Mouse (Mus musculus) liver, postnatal 0 days (tissue): ENCODE data around the gene Olfr231. TPM values are rescaled to one million over a fixed set of nuclear protein-coding genes. Genes with fewer than 3 reads are reported as not detected.

Experiments
- ATAC-seq: fragments of 200-750 bp; cut with Nextera tagmentation; 2 replicates; pipeline ENCODE4 v1.8.0; 2017; ENCODE audit warnings: mild to moderate bottlenecking, moderate library complexity
- DNase-seq: peaks from one replicate; pipeline ENCODE4 v3.0.0-alpha.2; 2016
- H3K27ac ChIP-seq: fragments of 300-500 bp; sonication (generic); 2 replicates; pipeline ENCODE4 v1.5.1; 2014; ENCODE audit warnings: antibody characterized with exemption, moderate library complexity, mild to moderate bottlenecking, low read depth
- H3K27me3 ChIP-seq: fragments of 300-500 bp; sonication (generic); 2 replicates; pipeline ENCODE4 v1.6.1; 2014; ENCODE audit warnings: low read length, control low read depth, mixed read lengths; ENCODE audit not compliant: insufficient read depth
- H3K36me3 ChIP-seq: fragments of 300-500 bp; sonication (generic); replicated peaks from 2 replicates; pipeline ENCODE4 v1.6.1; 2014; ENCODE audit warnings: mild to moderate bottlenecking, control low read depth, low read length, moderate library complexity, mixed read lengths; ENCODE audit not compliant: insufficient read depth
- H3K4me1 ChIP-seq: fragments of 300-500 bp; sonication (generic); 2 replicates; pipeline ENCODE4 v1.6.1; 2014; ENCODE audit warnings: antibody characterized with exemption, mild to moderate bottlenecking, control low read depth; ENCODE audit not compliant: insufficient read depth
- H3K4me2 ChIP-seq: fragments of 300-500 bp; sonication (generic); 2 replicates; pipeline ENCODE4 v1.6.1; 2014; ENCODE audit warnings: low read depth, mild to moderate bottlenecking, low read length, moderate library complexity, mixed read lengths
- H3K4me3 ChIP-seq: fragments of 300-500 bp; sonication (generic); 2 replicates; pipeline ENCODE4 v1.5.1; 2014; ENCODE audit warnings: low read depth, low read length
- H3K9ac ChIP-seq: fragments of 300-500 bp; sonication (generic); replicated peaks from 2 replicates; pipeline ENCODE4 v1.6.1; 2014; ENCODE audit warnings: mild to moderate bottlenecking, moderate library complexity
- H3K9me3 ChIP-seq: fragments of 300-500 bp; sonication (generic); 2 replicates; pipeline ENCODE4 v1.6.1; 2016; ENCODE audit warnings: mild to moderate bottlenecking, control low read depth, low read length, mixed read lengths
- CTCF ChIP-seq: sonication (generic); IDR thresholded peaks from 2 replicates; pipeline ENCODE4 v1.5.1; 2016; ENCODE audit warnings: antibody characterized with exemption, low read depth
- EP300 ChIP-seq: IDR thresholded peaks from 2 replicates; pipeline ENCODE4 v1.6.1; 2016; ENCODE audit warnings: antibody characterized with exemption, low read depth, mild to moderate bottlenecking
- WGBS: fragments of 180-500 bp; shearing (Covaris S2); extraction: QIAGEN DNeasy Blood & Tissue Kit; methylation state at CpG from one replicate; pipeline ENCODE4 v1.1.7; 2014; ENCODE audit not compliant: insufficient replicate concordance; 5-methylcytosine and 5-hydroxymethylcytosine counted together
- polyA plus RNA-seq: library from polyadenylated mRNA; unstranded; fragments of >200 nt; fragmentation: Nextera tagmentation; extraction: Ambion mirVana; gene quantifications from 2 replicates; pipeline ENCODE4 v1.2.1, GENCODE M21; 2015

Olfr231 gene
- polyA plus RNA-seq, 1 experiment from 2014 or later, result not detected

DNA sequence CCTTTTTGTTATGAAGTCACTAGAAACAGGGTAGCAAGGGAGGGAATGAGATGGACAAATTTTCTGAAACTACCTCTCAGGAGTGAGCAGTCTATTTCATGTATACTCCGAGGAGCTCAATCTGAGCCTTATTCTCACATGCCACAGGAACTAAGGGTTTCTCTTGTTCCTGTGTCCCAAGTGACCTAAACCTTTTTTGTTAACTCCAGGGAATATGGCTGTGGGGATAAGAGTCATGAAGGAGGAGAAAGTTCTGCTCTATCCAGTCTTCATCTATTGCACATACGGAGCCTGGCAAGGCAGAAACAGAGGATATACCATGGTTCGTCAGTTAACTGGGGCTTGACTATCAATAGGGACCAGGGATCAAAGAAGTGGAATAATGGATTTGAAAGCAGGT is 54.7 kb downstream of the Olfr231 start, which contains the start of gene Olfr430:
Olfr430 (plus strand) TSS at position 301 of the 400 bp plus-strand sequence.
- Histone ChIP-seq H3K9ac (no peak within 1 kb of the TSS), H3K27me3 (no peaks in the 10 kb centered on the region), H3K4me3 (no peak within 1 kb of the TSS), H3K4me1 (no peaks in the 10 kb centered on the region), H3K4me2 (no peak within 1 kb of the TSS), H3K27ac (no peak within 1 kb of the TSS), H3K9me3 (no peaks in the 10 kb centered on the region), H3K36me3 (no peaks in the 10 kb centered on the region)
- no peak for DNase-seq
- WGBS, result 72% methylated on average over 3 of the region's 3 CpGs
- TF ChIP-seq EP300 (no peak), CTCF (no peak)
- ATAC-seq, result no peak

Other genes starting within 250 kb of the Olfr231 start
- gene Ifi211, start 208.1 kb downstream of the Olfr231 start, polyA plus RNA-seq, result 3.7 and 4.6 TPM in 2 replicates
- gene Mndal, start 178.7 kb downstream of the Olfr231 start, polyA plus RNA-seq, result 11.6 and 13.2 TPM in 2 replicates
- gene Ifi203, start 178.5 kb downstream of the Olfr231 start, polyA plus RNA-seq, result 6.6 and 8.4 TPM in 2 replicates
- not detected in 2 replicates for gene Ifi202b, start 138.4 kb downstream of the Olfr231 start, polyA plus RNA-seq
- gene Ifi205, start 89.4 kb downstream of the Olfr231 start, polyA plus RNA-seq, result 2.0 and 2.5 TPM in 2 replicates
- gene Olfr433, start 80.5 kb downstream of the Olfr231 start, polyA plus RNA-seq, result 0.08 and 0.11 TPM in 2 replicates
- gene Olfr432, start 72.0 kb downstream of the Olfr231 start, polyA plus RNA-seq, result not detected in 2 replicates
- not detected in 2 replicates for gene Olfr430, start 54.6 kb downstream of the Olfr231 start, polyA plus RNA-seq
- gene Olfr429, start 36.8 kb downstream of the Olfr231 start, polyA plus RNA-seq, result not detected in 2 replicates
- not detected in 2 replicates for gene Olfr427, start 24.3 kb downstream of the Olfr231 start, polyA plus RNA-seq
- gene Olfr424, start 10.4 kb upstream of the Olfr231 start, polyA plus RNA-seq, result not detected in 2 replicates
- 0.13 and 0.40 TPM in 2 replicates for gene Olfr420, start 34.5 kb upstream of the Olfr231 start, polyA plus RNA-seq
- gene Spta1, start 51.6 kb upstream of the Olfr231 start, polyA plus RNA-seq, result 6.7 and 9.4 TPM in 2 replicates
- 0.09 and 0.11 TPM in 2 replicates for gene Olfr419, start 130.9 kb upstream of the Olfr231 start, polyA plus RNA-seq
- gene Mptx1, start 209.4 kb upstream of the Olfr231 start, polyA plus RNA-seq, result not detected in 2 replicates
- not detected in 2 replicates for gene Olfr417, start 244.0 kb upstream of the Olfr231 start, polyA plus RNA-seq